Mouse (Mus musculus) small intestine, adult 2 months (tissue): ENCODE data around the gene Prkab2.

ENCODE experiments used
- CTCF ChIP-seq: fragments of 200-500 bp; IDR thresholded peaks from 2 replicates; pipeline ENCODE4 v1.5.1; 2012; ENCODE audit warnings: low read depth, mild to moderate bottlenecking, control low read depth, inconsistent platforms, low read length, moderate library complexity, mixed read lengths; ENCODE audit not compliant: insufficient replicate concordance, insufficient read length; ENCODE audit errors: extremely low read depth
- POLR2A ChIP-seq: fragments of 200-500 bp; IDR thresholded peaks from 2 replicates; pipeline ENCODE4 v1.6.1; 2012; ENCODE audit warnings: low read depth, mild to moderate bottlenecking, control low read depth, inconsistent platforms, low read length, moderate library complexity

DNA sequence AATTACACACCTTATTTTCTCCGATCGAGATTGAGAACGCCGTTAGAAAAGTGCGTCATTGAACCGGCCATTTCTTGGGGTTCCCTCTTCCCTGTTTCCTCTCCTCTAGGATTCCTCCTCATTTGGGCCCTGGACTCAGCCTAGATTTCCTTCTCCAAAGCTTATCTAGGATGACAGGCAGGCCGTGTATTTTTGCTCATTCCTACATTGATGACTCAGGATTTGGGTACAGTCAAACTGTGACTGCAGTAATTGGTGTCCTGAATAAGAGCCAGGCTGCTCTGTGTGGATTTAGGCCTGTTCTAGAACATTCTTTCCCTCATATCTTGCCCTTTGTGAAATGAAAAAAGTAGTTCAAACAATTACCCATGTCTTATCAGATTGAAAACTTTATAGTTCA is 1.8 kb downstream of the Prkab2 start:
- no peak for TF ChIP-seq CTCF
- no peak for TF ChIP-seq POLR2A
